Mouse (Mus musculus): ENCODE data around the gene Rab17.

GRCm38 (mm10) chr1:90926030-90926429, 43.4 kb downstream of the Rab17 start:
- TF ChIP-seq CTCF (conservative IDR thresholded peaks at IDR 0.05; ENCODE audit: low read length) (no peak), POU5F1 (IDR thresholded peaks at IDR 0.05; ENCODE audit: borderline replicate concordance, low read length) (no peak)

All from E14TG2a.4 (cell line).